Mouse (Mus musculus) spleen, adult 18-20 months (tissue): ENCODE data around the gene Acad9.
"Not testable (repeated sequence)": the region's sequence is repeated elsewhere in the genome, so short reads cannot be mapped to it uniquely, and the experiment has no call there.

Source experiments
- DNase-seq, 2 experiments: peaks; one replicate each; pipeline ENCODE4 v3.0.0; 2022; ENCODE audit warnings: mixed read lengths in 2 of 2

The Acad9 gene

GRCm38 (mm10) chr3:36116076-36116475, 50.3 kb downstream of the Acad9 start:
- DNase-seq = no peak

GRCm38 (mm10) chr3:36119684-36120548, 54.1 kb downstream of the Acad9 start:
- DNase-seq = no peak

- DNase-seq = not testable (repeated sequence)
Observed at GRCm38 (mm10) chr3:36126176-36126575, 60.4 kb downstream of the Acad9 start.

GRCm38 (mm10) chr3:36136152-36136551, 70.4 kb downstream of the Acad9 start:
- DNase-seq = no peak

- no peak for DNase-seq
Observed at GRCm38 (mm10) chr3:36137560-36137959, 71.8 kb downstream of the Acad9 start.

GRCm38 (mm10) chr3:36138171-36138660, 72.4 kb downstream of the Acad9 start:
- no peak for DNase-seq

GRCm38 (mm10) chr3:36138996-36139395, 73.2 kb downstream of the Acad9 start:
- no peak for DNase-seq
